Mouse (Mus musculus) MEL (cell line): ENCODE results near the gene Sec24c.

ENCODE experiments used
- CTCF ChIP-seq, 3 experiments: IDR thresholded peaks in 2 of 3; conservative IDR thresholded peaks in 1 of 3; 2 replicates each; pipeline ENCODE4 v1.5.1; 2011 to 2012; ENCODE audit warnings: low read length in 3 of 3, low read depth in 2 of 3, mild to moderate bottlenecking in 2 of 3, improper control_type of control experiment in 1 of 3, inconsistent platforms in 1 of 3, mixed read lengths in 1 of 3, moderate library complexity in 1 of 3; ENCODE audit not compliant: control insufficient read depth in 1 of 3, insufficient read depth in 1 of 3, poor library complexity in 1 of 3, severe bottlenecking in 1 of 3
- EP300 ChIP-seq, 2 experiments: IDR thresholded peaks; 2 replicates each; pipeline ENCODE4 v1.6.1; 2011; ENCODE audit warnings: improper control_type of control experiment in 2 of 2, low read length in 2 of 2, low read depth in 1 of 2, mild to moderate bottlenecking in 1 of 2
- GABPA ChIP-seq: IDR thresholded peaks from 2 replicates; pipeline ENCODE4 v1.6.1; 2012; ENCODE audit warnings: low read depth, mild to moderate bottlenecking, inconsistent platforms, low read length, improper control_type of control experiment, moderate library complexity
- JUND ChIP-seq: IDR thresholded peaks from 2 replicates; pipeline ENCODE4 v1.6.1; 2011; ENCODE audit warnings: low read depth, mild to moderate bottlenecking, improper control_type of control experiment, low read length
- MAX ChIP-seq: IDR thresholded peaks from 2 replicates; pipeline ENCODE4 v1.6.1; 2011; ENCODE audit warnings: low read length, improper control_type of control experiment
- MAZ ChIP-seq: IDR thresholded peaks from 2 replicates; pipeline ENCODE4 v1.6.1; 2012; ENCODE audit warnings: low read depth, mild to moderate bottlenecking, inconsistent platforms, low read length, improper control_type of control experiment
- NRF1 ChIP-seq: IDR thresholded peaks from 2 replicates; pipeline ENCODE4 v1.6.1; 2014; ENCODE audit warnings: low read depth, mild to moderate bottlenecking, inconsistent platforms, low read length, improper control_type of control experiment, moderate library complexity; ENCODE audit not compliant: poor library complexity, insufficient read depth, severe bottlenecking
- POLR2A ChIP-seq, 2 experiments: IDR thresholded peaks; 2 replicates each; pipeline ENCODE4 v1.6.1; 2011 to 2012; ENCODE audit warnings: low read length in 2 of 2, mild to moderate bottlenecking in 2 of 2, control low read depth in 1 of 2, improper control_type of control experiment in 1 of 2, low read depth in 1 of 2, moderate library complexity in 1 of 2; ENCODE audit not compliant: control insufficient read depth in 1 of 2, insufficient read depth in 1 of 2, poor library complexity in 1 of 2
- RAD21 ChIP-seq: IDR thresholded peaks from 2 replicates; pipeline ENCODE4 v1.6.1; 2011; ENCODE audit warnings: mild to moderate bottlenecking, low read depth, low read length, improper control_type of control experiment
- RCOR1 ChIP-seq: IDR thresholded peaks from 2 replicates; pipeline ENCODE4 v1.6.1; 2012; ENCODE audit warnings: low read depth, mild to moderate bottlenecking, inconsistent platforms, low read length, improper control_type of control experiment
- SIN3A ChIP-seq: IDR thresholded peaks from 2 replicates; pipeline ENCODE4 v1.6.1; 2012; ENCODE audit warnings: low read length, improper control_type of control experiment, inconsistent platforms
- ZC3H11A ChIP-seq: IDR thresholded peaks from 2 replicates; pipeline ENCODE4 v1.6.1; 2012; ENCODE audit warnings: low read depth, mild to moderate bottlenecking, inconsistent platforms, low read length, improper control_type of control experiment

GRCm38 (mm10) chr14:20733041-20733951 lies 59.2 kb downstream of the Sec24c start:
- TF ChIP-seq NRF1 (no peak), POLR2A (IDR thresholded peaks at IDR 0.05; ENCODE audit: control insufficient read depth in 1 of 2, insufficient read depth in 1 of 2, low read depth in 1 of 2, low read length in 2 of 2, poor library complexity in 1 of 2) (peak in 1 of 2 experiments; percentile 40; a peak in 2 of 4 replicates), ZC3H11A (no peak), CTCF (IDR thresholded peaks at IDR 0.05 in 2 of 3, conservative IDR thresholded peaks at IDR 0.05 in 1 of 3; ENCODE audit: control insufficient read depth in 1 of 3, insufficient read depth in 1 of 3, low read depth in 2 of 3, low read length in 3 of 3, poor library complexity in 1 of 3, severe bottlenecking in 1 of 3) (no peak), MAX (peak; percentile 20; the same call in 1 of the 2 replicates), GABPA (peak; percentile 45; the same call in 1 of the 2 replicates), SIN3A (peak; percentile 98), RCOR1 (peak; percentile 75), EP300 (IDR thresholded peaks at IDR 0.05; ENCODE audit: low read depth in 1 of 2, low read length in 2 of 2) (peak; percentile 96 to 99), RAD21 (no peak), MAZ (peak; percentile 6; the same call in 1 of the 2 replicates), JUND (0 out of 2 replicates have a peak, but pooled peaks have one; percentile 39)
